Mouse (Mus musculus) lung, embryonic 14.5 days (tissue): ENCODE results near the gene Bmp7. TPM values are rescaled to one million over a fixed set of nuclear protein-coding genes. Genes with fewer than 3 reads are reported as not detected.

Source experiments
- ATAC-seq: fragments of 200-750 bp; cut with Nextera tagmentation; 2 replicates; pipeline ENCODE4 v1.8.0; 2017; ENCODE audit warnings: mild to moderate bottlenecking, moderate TSS enrichment, moderate library complexity; ENCODE audit not compliant: insufficient read depth
- DNase-seq: peaks from one replicate; pipeline ENCODE4 v3.0.0-alpha.2; 2015
- H3K27ac ChIP-seq: fragments of 300-500 bp; sonication (generic); 2 replicates; pipeline ENCODE4 v1.5.1; 2014; ENCODE audit warnings: low read depth, mild to moderate bottlenecking, moderate library complexity
- H3K27me3 ChIP-seq: fragments of 300-500 bp; sonication (generic); 2 replicates; pipeline ENCODE4 v1.6.1; 2014; ENCODE audit warnings: low read length, control low read depth; ENCODE audit not compliant: insufficient read depth
- H3K36me3 ChIP-seq: fragments of 300-500 bp; sonication (generic); 2 replicates; pipeline ENCODE4 v1.6.1; 2014; ENCODE audit warnings: control low read depth; ENCODE audit not compliant: insufficient read depth
- H3K4me1 ChIP-seq: fragments of 300-500 bp; sonication (generic); 2 replicates; pipeline ENCODE4 v1.6.1; 2014; ENCODE audit warnings: antibody characterized with exemption, control low read depth; ENCODE audit not compliant: insufficient read depth
- H3K4me2 ChIP-seq: fragments of 300-500 bp; sonication (generic); 2 replicates; pipeline ENCODE4 v1.6.1; 2014; ENCODE audit warnings: mild to moderate bottlenecking
- H3K4me3 ChIP-seq: fragments of 300-500 bp; sonication (generic); 2 replicates; pipeline ENCODE4 v1.5.1; 2014; ENCODE audit warnings: low read depth, low read length
- H3K9ac ChIP-seq: fragments of 300-500 bp; sonication (generic); 2 replicates; pipeline ENCODE4 v1.6.1; 2014
- H3K9me3 ChIP-seq: fragments of 300-500 bp; sonication (generic); 2 replicates; pipeline ENCODE4 v1.6.1; 2016; ENCODE audit warnings: low read depth, low read length, control low read depth
- CTCF ChIP-seq: IDR thresholded peaks from 2 replicates; pipeline ENCODE4 v1.5.1; 2016; ENCODE audit warnings: antibody characterized with exemption, low read depth
- WGBS: fragments of 180-500 bp; shearing (Covaris S2); extraction: QIAGEN DNeasy Blood & Tissue Kit; methylation state at CpG from one replicate; pipeline ENCODE4 v1.1.7; 2014; 5-methylcytosine and 5-hydroxymethylcytosine counted together
- polyA plus RNA-seq: library from polyadenylated mRNA; unstranded; fragments of >200 nt; fragmentation: Nextera tagmentation; extraction: Ambion mirVana; gene quantifications from 2 replicates; pipeline ENCODE4 v1.2.1, GENCODE M21; 2014

Bmp7 gene
- polyA plus RNA-seq, 1 experiment from 2014 or later, result 10.7 TPM

GRCm38 (mm10) chr2:172927643-172928042 lies 12.5 kb downstream of the Bmp7 start:
- Histone ChIP-seq H3K9ac (no peak overlapping the region), H3K4me2 (no peak overlapping the region), H3K27ac (no peak overlapping the region), H3K36me3 (no peaks in the 10 kb centered on the region), H3K9me3 (no peaks in the 10 kb centered on the region), H3K4me3 (no peak overlapping the region), H3K27me3 (no peaks in the 10 kb centered on the region), H3K4me1 (no peaks in the 10 kb centered on the region)
- ATAC-seq, result no peak
- WGBS, result 55% methylated on average over 5 of the region's 5 CpGs
- no peak for TF ChIP-seq CTCF
- no peak for DNase-seq

GRCm38 (mm10) chr2:172926311-172926710 lies 13.8 kb downstream of the Bmp7 start:
- DNase-seq (no peak), ATAC-seq (no peak)
- Histone ChIP-seq H3K4me2 (no peak overlapping the region), H3K27ac (no peak overlapping the region), H3K9ac (no peak overlapping the region), H3K36me3 (no peaks in the 10 kb centered on the region), H3K27me3 (no peaks in the 10 kb centered on the region), H3K9me3 (no peaks in the 10 kb centered on the region), H3K4me3 (no peak overlapping the region), H3K4me1 (no peaks in the 10 kb centered on the region)
- no peak for TF ChIP-seq CTCF
- WGBS, result 81% methylated on average over 4 of the region's 4 CpGs

GRCm38 (mm10) chr2:172924961-172925360 lies 15.2 kb downstream of the Bmp7 start:
- Histone ChIP-seq H3K9me3 (no peaks in the 10 kb centered on the region), H3K4me1 (no peaks in the 10 kb centered on the region), H3K27me3 (no peaks in the 10 kb centered on the region), H3K4me3 (no peak overlapping the region), H3K4me2 (no peak overlapping the region), H3K27ac (no peak overlapping the region), H3K9ac (no peak overlapping the region), H3K36me3 (no peaks in the 10 kb centered on the region)
- TF ChIP-seq CTCF, result no peak
- ATAC-seq (no peak), DNase-seq (no peak)
- 33% methylated on average over 6 of the region's 6 CpGs for WGBS

- no peak overlapping the region for H3K4me2 ChIP-seq
- H3K27ac ChIP-seq, result no peak overlapping the region
- no peak overlapping the region for H3K4me3 ChIP-seq
- no peaks in the 10 kb centered on the region for H3K4me1 ChIP-seq
- H3K27me3 ChIP-seq, result no peaks in the 10 kb centered on the region
- DNase-seq, result peak; percentile 75
- WGBS, result 77% methylated on average over 7 of the region's 7 CpGs
- H3K9ac ChIP-seq, result no peak overlapping the region
- TF ChIP-seq CTCF, result no peak
- ATAC-seq, result peak; percentile 50
- H3K36me3 ChIP-seq, result no peaks in the 10 kb centered on the region
- H3K9me3 ChIP-seq, result no peaks in the 10 kb centered on the region
Observed at GRCm38 (mm10) chr2:172923198-172923597, 16.9 kb downstream of the Bmp7 start.

GRCm38 (mm10) chr2:172922597-172922996 lies 17.5 kb downstream of the Bmp7 start:
- Histone ChIP-seq H3K27ac (no peak overlapping the region), H3K4me2 (no peak overlapping the region), H3K27me3 (no peaks in the 10 kb centered on the region), H3K4me3 (no peak overlapping the region), H3K9ac (no peak overlapping the region), H3K36me3 (no peaks in the 10 kb centered on the region), H3K4me1 (no peaks in the 10 kb centered on the region), H3K9me3 (no peaks in the 10 kb centered on the region)
- DNase-seq (no peak), ATAC-seq (peak; percentile 44; the same call in 1 of the 2 replicates)
- no peak for TF ChIP-seq CTCF
- WGBS, result 68% methylated on average over 5 of the region's 5 CpGs

GRCm38 (mm10) chr2:172914018-172914417 lies 26.1 kb downstream of the Bmp7 start:
- Histone ChIP-seq H3K27ac (no peak overlapping the region), H3K4me1 (peaks cover 4% of the 10 kb centered on the region; the same call in 1 of the 2 replicates), H3K4me3 (no peak overlapping the region), H3K36me3 (no peaks in the 10 kb centered on the region), H3K4me2 (no peak overlapping the region), H3K9me3 (no peaks in the 10 kb centered on the region), H3K9ac (no peak overlapping the region), H3K27me3 (no peaks in the 10 kb centered on the region)
- TF ChIP-seq CTCF, result 0 out of 2 replicates have a peak, but pooled peaks have one; percentile 6
- ATAC-seq (no peak), DNase-seq (no peak)
- 75% methylated on average over 14 of the region's 14 CpGs for WGBS

- ATAC-seq, result peak; percentile 27; the same call in 1 of the 2 replicates
- no peaks in the 10 kb centered on the region for H3K27me3 ChIP-seq
- no peak overlapping the region for H3K27ac ChIP-seq
- H3K9me3 ChIP-seq, result no peaks in the 10 kb centered on the region
- no peak overlapping the region for H3K4me3 ChIP-seq
- peaks cover 4% of the 10 kb centered on the region; the same call in 1 of the 2 replicates for H3K4me1 ChIP-seq
- no peaks in the 10 kb centered on the region for H3K36me3 ChIP-seq
- WGBS, result 42% methylated on average over 5 of the region's 5 CpGs
- H3K4me2 ChIP-seq, result no peak overlapping the region
- no peak overlapping the region; the same call in 1 of the 2 replicates for H3K9ac ChIP-seq
- DNase-seq, result no peak
- TF ChIP-seq CTCF, result no peak
Observed at GRCm38 (mm10) chr2:172911715-172912114, 28.4 kb downstream of the Bmp7 start.

GRCm38 (mm10) chr2:172911157-172911556 lies 29.0 kb downstream of the Bmp7 start:
- H3K27ac ChIP-seq, result no peak overlapping the region
- no peaks in the 10 kb centered on the region for H3K9me3 ChIP-seq
- ATAC-seq (no peak), DNase-seq (no peak)
- peaks cover 4% of the 10 kb centered on the region; the same call in 1 of the 2 replicates for H3K4me1 ChIP-seq
- H3K4me3 ChIP-seq, result no peak overlapping the region
- H3K4me2 ChIP-seq, result no peak overlapping the region
- H3K9ac ChIP-seq, result no peak overlapping the region
- H3K36me3 ChIP-seq, result no peaks in the 10 kb centered on the region
- no peak for TF ChIP-seq CTCF
- 50% methylated on average over 5 of the region's 6 CpGs for WGBS
- no peaks in the 10 kb centered on the region for H3K27me3 ChIP-seq
